Mouse (Mus musculus) lung, embryonic 14.5 days (tissue): ENCODE results near the gene Slit1. TPM values are rescaled to one million over a fixed set of nuclear protein-coding genes. Genes with fewer than 3 reads are reported as not detected.

Source experiments
- ATAC-seq: fragments of 200-750 bp; cut with Nextera tagmentation; 2 replicates; pipeline ENCODE4 v1.8.0; 2017; ENCODE audit warnings: mild to moderate bottlenecking, moderate TSS enrichment, moderate library complexity; ENCODE audit not compliant: insufficient read depth
- DNase-seq: peaks from one replicate; pipeline ENCODE4 v3.0.0-alpha.2; 2015
- H3K27ac ChIP-seq: fragments of 300-500 bp; sonication (generic); 2 replicates; pipeline ENCODE4 v1.5.1; 2014; ENCODE audit warnings: low read depth, mild to moderate bottlenecking, moderate library complexity
- H3K27me3 ChIP-seq: fragments of 300-500 bp; sonication (generic); 2 replicates; pipeline ENCODE4 v1.6.1; 2014; ENCODE audit warnings: low read length, control low read depth; ENCODE audit not compliant: insufficient read depth
- H3K36me3 ChIP-seq: fragments of 300-500 bp; sonication (generic); 2 replicates; pipeline ENCODE4 v1.6.1; 2014; ENCODE audit warnings: control low read depth; ENCODE audit not compliant: insufficient read depth
- H3K4me1 ChIP-seq: fragments of 300-500 bp; sonication (generic); 2 replicates; pipeline ENCODE4 v1.6.1; 2014; ENCODE audit warnings: antibody characterized with exemption, control low read depth; ENCODE audit not compliant: insufficient read depth
- H3K4me2 ChIP-seq: fragments of 300-500 bp; sonication (generic); 2 replicates; pipeline ENCODE4 v1.6.1; 2014; ENCODE audit warnings: mild to moderate bottlenecking
- H3K4me3 ChIP-seq: fragments of 300-500 bp; sonication (generic); 2 replicates; pipeline ENCODE4 v1.5.1; 2014; ENCODE audit warnings: low read depth, low read length
- H3K9ac ChIP-seq: fragments of 300-500 bp; sonication (generic); 2 replicates; pipeline ENCODE4 v1.6.1; 2014
- H3K9me3 ChIP-seq: fragments of 300-500 bp; sonication (generic); 2 replicates; pipeline ENCODE4 v1.6.1; 2016; ENCODE audit warnings: low read depth, low read length, control low read depth
- CTCF ChIP-seq: IDR thresholded peaks from 2 replicates; pipeline ENCODE4 v1.5.1; 2016; ENCODE audit warnings: antibody characterized with exemption, low read depth
- WGBS: fragments of 180-500 bp; shearing (Covaris S2); extraction: QIAGEN DNeasy Blood & Tissue Kit; methylation state at CpG from one replicate; pipeline ENCODE4 v1.1.7; 2014; 5-methylcytosine and 5-hydroxymethylcytosine counted together
- polyA plus RNA-seq: library from polyadenylated mRNA; unstranded; fragments of >200 nt; fragmentation: Nextera tagmentation; extraction: Ambion mirVana; gene quantifications from 2 replicates; pipeline ENCODE4 v1.2.1, GENCODE M21; 2014

Slit1 gene
- polyA plus RNA-seq, 1 experiment from 2014 or later = 0.24 TPM

- Histone ChIP-seq H3K9ac (no peak overlapping the region), H3K27me3 (no peaks in the 10 kb centered on the region)
These were observed 142.8 kb downstream of the Slit1 start for GRCm38 (mm10) chr19:41600647-41601046.

GRCm38 (mm10) chr19:41597170-41597894, 146.1 kb downstream of the Slit1 start:
- H3K4me1 ChIP-seq = peaks cover 3% of the 10 kb centered on the region; the same call in 1 of the 2 replicates
- DNase-seq (peak; percentile 55), ATAC-seq (no peak)
- H3K27me3 ChIP-seq = no peaks in the 10 kb centered on the region
- 68% methylated on average over 6 of the region's 6 CpGs for WGBS
- H3K36me3 ChIP-seq = no peaks in the 10 kb centered on the region
- TF ChIP-seq CTCF = no peak
- H3K4me2 ChIP-seq = no peak overlapping the region
- H3K9me3 ChIP-seq = no peaks in the 10 kb centered on the region
- no peak overlapping the region for H3K27ac ChIP-seq
- H3K4me3 ChIP-seq = no peak overlapping the region
- no peak overlapping the region for H3K9ac ChIP-seq

More at GRCm38 (mm10) chr19:41600647-41601046, 142.8 kb downstream of the Slit1 start:
- Histone ChIP-seq H3K4me1 (peaks cover 3% of the 10 kb centered on the region; the same call in 1 of the 2 replicates), H3K36me3 (no peaks in the 10 kb centered on the region), H3K4me3 (no peak overlapping the region), H3K4me2 (no peak overlapping the region), H3K9me3 (no peaks in the 10 kb centered on the region), H3K27ac (no peak overlapping the region)
- 58% methylated on average over 11 of the region's 11 CpGs for WGBS
- DNase-seq = no peak
- ATAC-seq = no peak
- no peak for TF ChIP-seq CTCF

GRCm38 (mm10) chr19:41591808-41592207, 151.7 kb downstream of the Slit1 start:
- TF ChIP-seq CTCF = no peak
- no peaks in the 10 kb centered on the region for H3K4me1 ChIP-seq
- H3K27me3 ChIP-seq = no peaks in the 10 kb centered on the region
- no peak overlapping the region for H3K4me2 ChIP-seq
- DNase-seq = no peak
- no peak overlapping the region for H3K4me3 ChIP-seq
- H3K9ac ChIP-seq = no peak overlapping the region
- no peak for ATAC-seq
- H3K36me3 ChIP-seq = no peaks in the 10 kb centered on the region
- H3K9me3 ChIP-seq = no peaks in the 10 kb centered on the region
- H3K27ac ChIP-seq = no peak overlapping the region
- 61% methylated on average over 12 of the region's 12 CpGs for WGBS

- WGBS = 82% methylated on average over 8 of the region's 8 CpGs
- no peak for TF ChIP-seq CTCF
- no peaks in the 10 kb centered on the region for H3K27me3 ChIP-seq
These were observed 153.8 kb downstream of the Slit1 start for GRCm38 (mm10) chr19:41589681-41590080.

GRCm38 (mm10) chr19:41589026-41589425, 154.4 kb downstream of the Slit1 start:
- Histone ChIP-seq H3K4me2 (no peak overlapping the region), H3K4me1 (no peaks in the 10 kb centered on the region), H3K36me3 (peaks cover 16% of the 10 kb centered on the region; the same call in 1 of the 2 replicates), H3K4me3 (no peak overlapping the region), H3K27ac (no peak overlapping the region), H3K27me3 (no peaks in the 10 kb centered on the region), H3K9ac (no peak overlapping the region), H3K9me3 (no peaks in the 10 kb centered on the region)
- 82% methylated on average over 7 of the region's 7 CpGs for WGBS
- ATAC-seq = no peak
- no peak for DNase-seq
- TF ChIP-seq CTCF = no peak

More at GRCm38 (mm10) chr19:41589681-41590080, 153.8 kb downstream of the Slit1 start:
- Histone ChIP-seq H3K27ac (no peak overlapping the region), H3K9ac (no peak overlapping the region), H3K4me2 (no peak overlapping the region), H3K4me3 (no peak overlapping the region), H3K36me3 (peaks cover 12% of the 10 kb centered on the region; the same call in 1 of the 2 replicates), H3K4me1 (no peaks in the 10 kb centered on the region), H3K9me3 (no peaks in the 10 kb centered on the region)
- ATAC-seq = no peak
- no peak for DNase-seq

- H3K27me3 ChIP-seq = no peaks in the 10 kb centered on the region
- H3K27ac ChIP-seq = no peak overlapping the region
- WGBS = 85% methylated on average over 20 of the region's 20 CpGs
- no peak for TF ChIP-seq CTCF
- H3K4me1 ChIP-seq = no peaks in the 10 kb centered on the region
- DNase-seq (no peak), ATAC-seq (no peak)
- H3K36me3 ChIP-seq = peaks cover 30% of the 10 kb centered on the region; the same call in 1 of the 2 replicates
- no peak overlapping the region for H3K4me3 ChIP-seq
- H3K9ac ChIP-seq = no peak overlapping the region
- H3K4me2 ChIP-seq = no peak overlapping the region
- H3K9me3 ChIP-seq = no peaks in the 10 kb centered on the region
These were observed 155.8 kb downstream of the Slit1 start for GRCm38 (mm10) chr19:41587431-41588222.

GRCm38 (mm10) chr19:41586752-41587151, 156.7 kb downstream of the Slit1 start:
- no peak for TF ChIP-seq CTCF
- Histone ChIP-seq H3K9ac (no peak overlapping the region), H3K4me3 (no peak overlapping the region), H3K27ac (no peak overlapping the region), H3K4me2 (no peak overlapping the region), H3K4me1 (no peaks in the 10 kb centered on the region), H3K36me3 (peaks cover 38% of the 10 kb centered on the region), H3K27me3 (no peaks in the 10 kb centered on the region), H3K9me3 (no peaks in the 10 kb centered on the region)
- 76% methylated on average over 10 of the region's 10 CpGs for WGBS
- no peak for ATAC-seq
- no peak for DNase-seq
